Mouse (Mus musculus): Measurements from ENCODE around the gene Ccdc106.

DNA sequence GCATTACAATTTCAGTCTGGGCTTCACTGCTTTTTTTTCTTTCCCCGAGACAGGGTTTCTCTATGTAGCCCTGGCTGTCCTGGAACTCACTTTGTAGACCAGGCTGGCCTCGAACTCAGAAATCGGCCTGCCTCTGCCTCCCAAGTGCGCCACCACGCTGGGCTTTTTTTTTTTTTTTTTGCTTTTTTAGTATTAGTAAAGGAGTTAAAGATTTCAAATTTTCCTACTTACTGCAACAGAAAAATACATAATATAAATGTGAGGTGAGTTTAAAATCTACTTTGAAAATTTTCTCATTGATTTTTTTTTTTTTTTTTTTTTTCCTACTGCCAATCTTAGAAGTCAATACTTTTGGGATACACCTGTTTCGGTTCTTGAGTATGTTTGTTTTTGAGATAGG, 44.5 kb downstream of the Ccdc106 start:
- no peak for TF ChIP-seq CTCF (IDR thresholded peaks at IDR 0.05; ENCODE audit: control insufficient read depth, insufficient read depth, insufficient read length)
- TF ChIP-seq USF1 (IDR thresholded peaks at IDR 0.05; ENCODE audit: low read depth) = no peak
